Mouse (Mus musculus) gastrocnemius, adult 2 months (tissue): ENCODE data around the gene Dhh. TPM values are rescaled to one million over a fixed set of nuclear protein-coding genes. Genes with fewer than 3 reads are reported as not detected.
A peak's percentile ranks its signal among the peaks of the same experiment; 100 is the strongest.

Experiments
- DNase-seq: peaks from one replicate; pipeline ENCODE4 v3.0.0; 2022
- H3K27ac ChIP-seq: fragments of 200-600 bp; 2 replicates; pipeline ENCODE4 v1.8.1; 2022; ENCODE audit warnings: mild to moderate bottlenecking
- H3K4me3 ChIP-seq: fragments of 200-600 bp; 2 replicates; pipeline ENCODE4 v1.8.1; 2022; ENCODE audit warnings: mild to moderate bottlenecking, moderate library complexity
- CTCF ChIP-seq: fragments of 200-600 bp; IDR thresholded peaks from 2 replicates; pipeline ENCODE4 v1.8.1; 2022; ENCODE audit warnings: antibody characterized with exemption, mild to moderate bottlenecking, moderate library complexity
- intact Hi-C: fragments of 180-260 bp; cut with DNase I; formaldehyde crosslinking; loops from one replicate; pipeline ENCODE4 v1.15.1; 2025
- total RNA-seq, 2 experiments: library from RNA; stranded (reverse); gene quantifications; 2 replicates each; pipeline ENCODE4 v1.2.3; 2021

The Dhh gene
- total RNA-seq, 2 experiments from 2014 or later = 0.81 to 0.82 TPM

GRCm38 (mm10) chr15:98852071-98852470, 46.3 kb downstream of the Dhh start:
- DNase-seq = peak; percentile 26
- intact Hi-C loops = no loop called here
- no peak for TF ChIP-seq CTCF
- H3K27ac ChIP-seq = no peak overlapping the region
- no peak overlapping the region for H3K4me3 ChIP-seq

- DNase-seq = peak; percentile 24
- intact Hi-C loops = no loop called here
- TF ChIP-seq CTCF = no peak
- H3K27ac ChIP-seq = no peak overlapping the region
- no peak overlapping the region for H3K4me3 ChIP-seq
Observed at GRCm38 (mm10) chr15:98851229-98851818, 47.0 kb downstream of the Dhh start.

GRCm38 (mm10) chr15:98850668-98851067, 47.7 kb downstream of the Dhh start:
- DNase-seq = peak; percentile 57
- no peak for TF ChIP-seq CTCF

GRCm38 (mm10) chr15:98849956-98850600, 48.3 kb downstream of the Dhh start:
- no peak for TF ChIP-seq CTCF
- DNase-seq = no peak
- Histone ChIP-seq H3K27ac (no peak overlapping the region), H3K4me3 (no peak overlapping the region)
- intact Hi-C loops = no loop called here

More at GRCm38 (mm10) chr15:98850668-98851067, 47.7 kb downstream of the Dhh start:
- intact Hi-C loops = no loop called here
- Histone ChIP-seq H3K4me3 (no peak overlapping the region), H3K27ac (peak overlapping the region; percentile 16; the same call in 1 of the 2 replicates)

GRCm38 (mm10) chr15:98849165-98849564, 49.2 kb downstream of the Dhh start:
- intact Hi-C loops = no loop called here

GRCm38 (mm10) chr15:98846140-98846539, 52.2 kb downstream of the Dhh start:
- TF ChIP-seq CTCF = no peak
- H3K27ac ChIP-seq = no peak overlapping the region
- no peak overlapping the region for H3K4me3 ChIP-seq
- no peak for DNase-seq
- intact Hi-C loops = no loop called here

More at GRCm38 (mm10) chr15:98849165-98849564, 49.2 kb downstream of the Dhh start:
- Histone ChIP-seq H3K27ac (no peak overlapping the region), H3K4me3 (no peak overlapping the region)
- no peak for TF ChIP-seq CTCF
- no peak for DNase-seq

GRCm38 (mm10) chr15:98845149-98845548, 53.2 kb downstream of the Dhh start:
- no peak for TF ChIP-seq CTCF
- Histone ChIP-seq H3K27ac (no peak overlapping the region), H3K4me3 (no peak overlapping the region)
- intact Hi-C loops = no loop called here
- no peak for DNase-seq

GRCm38 (mm10) chr15:98843595-98844223, 54.6 kb downstream of the Dhh start:
- DNase-seq = no peak
- TF ChIP-seq CTCF = no peak
- no peak overlapping the region for H3K4me3 ChIP-seq
- intact Hi-C loops = no loop called here
- no peak overlapping the region for H3K27ac ChIP-seq

Other genes starting within 250 kb of the Dhh start
- 10 to 100 TPM; 66.3 to 67.4 TPM for gene Ddx23, start 235.6 kb downstream of the Dhh start, total RNA-seq
- gene Rnd1, start 221.1 kb downstream of the Dhh start, total RNA-seq = 1 to 10 TPM; 1.2 to 1.5 TPM
- not detected for gene Ccdc65, start 190.3 kb downstream of the Dhh start, total RNA-seq
- gene Fkbp11, start 170.3 kb downstream of the Dhh start, total RNA-seq = 1 to 10 TPM; 1.0 to 1.3 TPM
- 1 to 10 TPM; 8.1 to 9.4 TPM for gene Arf3, start 135.3 kb downstream of the Dhh start, total RNA-seq
- gene Wnt10b, start 120.4 kb downstream of the Dhh start, total RNA-seq = 1 to 10 TPM in 1 of 2 experiments, under 1 TPM in 1; 0.97 to 1.4 TPM
- under 1 TPM in 1 of 2 experiments, not detected in 1; 0.08 TPM for gene Wnt1, start 108.7 kb downstream of the Dhh start, total RNA-seq
- gene Ddn, start 89.0 kb downstream of the Dhh start, total RNA-seq = under 1 TPM; 0.33 to 0.78 TPM
- 10 to 100 TPM; 49.0 to 59.5 TPM for gene Prkag1, start 67.0 kb downstream of the Dhh start, total RNA-seq
- gene Kmt2d, start 27.3 kb downstream of the Dhh start, total RNA-seq = 10 to 100 TPM; 53.6 to 56.3 TPM
- gene Rhebl1, start 4.0 kb downstream of the Dhh start, total RNA-seq = 1 to 10 TPM in 1 of 2 experiments, under 1 TPM in 1; 0.92 to 2.2 TPM
- 1 to 10 TPM; 5.2 to 6.9 TPM for gene Lmbr1l, start 19.7 kb upstream of the Dhh start, total RNA-seq
- gene Tuba1b, start 36.0 kb upstream of the Dhh start, total RNA-seq = 10 to 100 TPM; 15.8 to 33.9 TPM
- gene Gm49450, start 55.0 kb upstream of the Dhh start, total RNA-seq = not detected
- 10 to 100 TPM; 17.1 to 43.2 TPM for gene Tuba1a, start 55.2 kb upstream of the Dhh start, total RNA-seq
- 1 to 10 TPM; 7.1 to 7.7 TPM for gene Tuba1c, start 131.4 kb upstream of the Dhh start, total RNA-seq
- gene Prph, start 156.6 kb upstream of the Dhh start, total RNA-seq = 1 to 10 TPM in 1 of 2 experiments, under 1 TPM in 1; 0.31 to 1.2 TPM
- gene Troap, start 176.0 kb upstream of the Dhh start, total RNA-seq = not detected
- not detected for gene C1ql4, start 189.3 kb upstream of the Dhh start, total RNA-seq
- not detected for gene Dnajc22, start 194.6 kb upstream of the Dhh start, total RNA-seq
- gene Spats2, start 227.4 kb upstream of the Dhh start, total RNA-seq = 1 to 10 TPM; 3.7 to 4.3 TPM